Mouse (Mus musculus) heart, postnatal 0 days (tissue): ENCODE data around the gene Slc39a1. TPM values are rescaled to one million over a fixed set of nuclear protein-coding genes. Genes with fewer than 3 reads are reported as not detected.

ENCODE experiments used
- ATAC-seq: fragments of 200-750 bp; cut with Nextera tagmentation; 2 replicates; pipeline ENCODE4 v1.8.0; 2017; ENCODE audit warnings: low read depth, moderate number of reproducible peaks, moderate library complexity; ENCODE audit not compliant: insufficient read depth
- DNase-seq: peaks from one replicate; pipeline ENCODE4 v3.0.0-alpha.2; 2016; ENCODE audit warnings: low spot score
- H3K27ac ChIP-seq: fragments of 300-500 bp; sonication (generic); 2 replicates; pipeline ENCODE4 v1.5.1; 2014; ENCODE audit warnings: low read depth, mild to moderate bottlenecking
- H3K27me3 ChIP-seq: fragments of 300-500 bp; sonication (generic); 2 replicates; pipeline ENCODE4 v1.6.1; 2014; ENCODE audit warnings: low read length, mixed read lengths; ENCODE audit not compliant: control insufficient read depth, insufficient read depth
- H3K36me3 ChIP-seq: fragments of 300-500 bp; sonication (generic); replicated peaks from 2 replicates; pipeline ENCODE4 v1.6.1; 2014; ENCODE audit warnings: low read length, mixed read lengths; ENCODE audit not compliant: control insufficient read depth, insufficient read depth
- H3K4me1 ChIP-seq: fragments of 300-500 bp; sonication (generic); 2 replicates; pipeline ENCODE4 v1.6.1; 2014; ENCODE audit warnings: antibody characterized with exemption; ENCODE audit not compliant: control insufficient read depth, insufficient read depth
- H3K4me2 ChIP-seq: fragments of 300-500 bp; sonication (generic); 2 replicates; pipeline ENCODE4 v1.6.1; 2014; ENCODE audit warnings: low read depth, mild to moderate bottlenecking, low read length, moderate library complexity
- H3K4me3 ChIP-seq: fragments of 300-500 bp; sonication (generic); 2 replicates; pipeline ENCODE4 v1.5.1; 2014; ENCODE audit warnings: low read depth, low read length
- H3K9ac ChIP-seq: fragments of 300-500 bp; sonication (generic); replicated peaks from 2 replicates; pipeline ENCODE4 v1.6.1; 2014; ENCODE audit warnings: low read depth, low read length, mixed read lengths
- H3K9me3 ChIP-seq: fragments of 300-500 bp; sonication (generic); replicated peaks from 2 replicates; pipeline ENCODE4 v1.6.1; 2016; ENCODE audit warnings: low read length; ENCODE audit not compliant: control insufficient read depth
- CTCF ChIP-seq: IDR thresholded peaks from 2 replicates; pipeline ENCODE4 v1.5.1; 2016; ENCODE audit warnings: antibody characterized with exemption, control low read depth, low read depth
- EP300 ChIP-seq: IDR thresholded peaks from 2 replicates; pipeline ENCODE4 v1.6.1; 2016; ENCODE audit warnings: antibody characterized with exemption, low read depth
- WGBS: fragments of 180-500 bp; shearing (Covaris S2); extraction: QIAGEN DNeasy Blood & Tissue Kit; methylation state at CpG from one replicate; pipeline ENCODE4 v1.1.7; 2014; 5-methylcytosine and 5-hydroxymethylcytosine counted together
- polyA plus RNA-seq: library from polyadenylated mRNA; unstranded; fragments of >200 nt; fragmentation: Nextera tagmentation; extraction: Ambion mirVana; gene quantifications from 2 replicates; pipeline ENCODE4 v1.2.1, GENCODE M21; 2015
- total RNA-seq: library from RNA; depleted of rRNA; stranded (reverse); fragments of >200 nt; gene quantifications from 2 replicates; pipeline ENCODE4 v1.2.3, GENCODE M21; 2014; ENCODE audit warnings: low replicate concordance

Slc39a1 gene
- total and polyA plus RNA-seq, 2 experiments from 2014 or later: 95.5 to 158 TPM

DNA sequence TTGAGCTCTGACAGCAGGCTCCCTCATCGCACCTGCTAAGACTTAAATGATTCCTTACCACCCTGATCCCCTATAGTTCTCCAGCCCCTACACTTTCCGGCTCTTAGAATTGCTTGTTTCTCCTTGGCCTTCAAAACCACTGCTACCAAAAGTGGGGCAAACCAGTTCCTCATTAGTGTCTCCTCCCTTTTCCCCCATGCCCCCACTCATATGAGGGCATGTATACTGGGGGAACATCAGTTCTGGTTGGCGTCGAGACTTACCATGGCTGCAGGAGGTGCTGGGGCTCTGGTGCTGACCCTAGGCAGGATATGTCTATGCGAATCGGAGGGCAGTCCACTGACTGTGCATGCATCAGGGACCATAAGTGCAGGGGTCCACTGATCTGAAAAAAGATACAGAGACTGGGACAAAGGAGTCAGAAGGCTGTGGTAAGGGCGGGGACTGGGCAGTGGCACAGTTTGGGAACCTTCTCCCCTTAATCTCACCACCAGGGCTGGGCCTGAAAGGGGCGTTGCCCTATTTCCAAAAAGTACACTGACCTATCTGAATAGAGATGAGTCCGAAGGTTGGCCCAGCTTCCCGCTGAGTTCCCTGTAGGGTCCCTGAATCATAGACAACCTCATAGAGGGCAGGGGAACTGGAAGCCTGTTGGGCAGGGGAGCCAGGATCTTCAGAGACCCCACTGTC lies 6.2 kb upstream of the Slc39a1 start:
- WGBS: 87% methylated on average over 10 of the region's 10 CpGs
- Histone ChIP-seq H3K4me3 (no peak overlapping the region), H3K36me3 (0 out of 2 replicates have a peak, but pooled peaks cover 3% of the 10 kb centered on the region), H3K9ac (no peak overlapping the region), H3K9me3 (no peaks in the 10 kb centered on the region), H3K4me1 (peaks cover 8% of the 10 kb centered on the region; the same call in 1 of the 2 replicates), H3K4me2 (no peak overlapping the region), H3K27ac (no peak overlapping the region), H3K27me3 (no peaks in the 10 kb centered on the region)
- ATAC-seq: no peak
- no peak for DNase-seq
- TF ChIP-seq EP300 (no peak), CTCF (no peak)

DNA sequence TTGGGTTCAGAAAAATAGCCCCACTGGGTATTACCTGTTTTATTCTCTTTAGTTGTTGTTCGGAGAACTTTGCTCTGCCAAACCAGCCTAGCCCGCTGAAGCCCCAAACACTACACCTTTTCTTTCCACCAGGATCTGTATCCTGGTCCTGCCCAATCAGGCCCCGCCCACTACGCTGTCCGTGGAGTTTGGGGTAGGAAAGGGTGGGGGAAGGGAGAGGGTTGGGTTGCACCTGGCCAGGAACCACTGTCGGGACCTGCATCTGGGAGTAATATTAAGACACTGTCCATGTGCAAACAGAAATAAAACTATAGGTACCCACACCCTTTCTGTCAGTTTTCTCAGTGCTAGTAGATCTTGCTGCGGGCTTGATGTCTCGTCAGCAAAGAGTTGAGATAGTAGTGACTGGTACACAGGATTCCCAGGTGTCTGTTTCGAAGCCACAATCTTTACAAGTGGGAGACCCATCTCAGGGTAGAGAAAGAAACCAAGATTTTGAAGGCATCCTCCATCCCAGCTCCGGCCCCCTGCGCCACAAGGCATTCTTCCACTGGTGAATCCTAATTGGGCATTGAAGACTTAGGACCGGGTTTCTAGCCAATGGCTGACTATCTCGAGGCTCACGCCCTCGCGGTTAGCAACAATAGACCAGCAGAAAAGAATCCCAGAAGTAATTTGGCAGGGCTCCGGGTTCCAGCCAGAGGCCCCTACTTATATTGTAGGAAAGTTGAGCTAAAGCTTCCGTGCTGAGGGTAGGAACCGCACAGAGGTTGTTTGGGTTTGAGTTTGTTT lies 4.8 kb upstream of the Slc39a1 start, which contains the start of gene Creb3l4:
Gene Creb3l4 (minus strand): TSS at position 529 of the 792 bp plus-strand sequence.
- no peak within 1 kb of the TSS; the same call in 1 of the 2 replicates for H3K27ac ChIP-seq
- peak within 1 kb of the TSS; percentile 22; the same call in 1 of the 2 replicates for H3K9ac ChIP-seq
- H3K4me3 ChIP-seq: peak within 1 kb of the TSS; percentile 42
- WGBS: 7% methylated on average over 19 of the region's 19 CpGs
- no peaks in the 10 kb centered on the region for H3K27me3 ChIP-seq
- no peaks in the 10 kb centered on the region for H3K9me3 ChIP-seq
- no peaks in the 10 kb centered on the region for H3K36me3 ChIP-seq
- peaks cover 8% of the 10 kb centered on the region; the same call in 1 of the 2 replicates for H3K4me1 ChIP-seq
- H3K4me2 ChIP-seq: peak within 1 kb of the TSS; percentile 66
- TF ChIP-seq EP300: no peak
- TF ChIP-seq CTCF: no peak
- ATAC-seq (peak; percentile 54), DNase-seq (peak; percentile 76)

DNA sequence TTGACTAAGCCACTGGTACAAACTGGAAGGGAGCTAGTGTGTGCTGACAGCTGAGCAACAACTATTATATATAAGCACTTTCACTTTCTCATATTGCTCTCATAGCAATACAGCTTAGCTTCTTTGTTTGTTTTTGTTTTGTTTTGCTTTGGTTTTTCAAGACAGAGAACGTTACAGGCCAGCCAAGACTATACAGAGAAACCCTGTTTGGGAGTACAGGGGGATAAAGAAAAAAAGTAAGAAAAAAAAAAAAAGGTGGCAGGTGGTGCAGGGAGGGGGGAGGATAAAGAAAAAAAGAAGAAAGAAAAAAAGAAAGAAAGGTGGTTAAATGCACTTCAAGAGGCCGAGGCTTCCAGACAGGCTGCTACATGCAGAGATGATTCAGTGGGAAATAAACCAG lies 2.6 kb upstream of the Slc39a1 start:
- H3K27ac ChIP-seq: no peak overlapping the region
- peaks cover 6% of the 10 kb centered on the region for H3K36me3 ChIP-seq
- H3K9ac ChIP-seq: no peak overlapping the region
- DNase-seq: no peak
- H3K4me2 ChIP-seq: no peak overlapping the region
- TF ChIP-seq EP300 (no peak), CTCF (no peak)
- no peaks in the 10 kb centered on the region for H3K9me3 ChIP-seq
- peaks cover 8% of the 10 kb centered on the region; the same call in 1 of the 2 replicates for H3K4me1 ChIP-seq
- no peak overlapping the region for H3K4me3 ChIP-seq
- no peak for ATAC-seq
- 66% methylated on average over 2 of the region's 2 CpGs for WGBS
- H3K27me3 ChIP-seq: no peaks in the 10 kb centered on the region

DNA sequence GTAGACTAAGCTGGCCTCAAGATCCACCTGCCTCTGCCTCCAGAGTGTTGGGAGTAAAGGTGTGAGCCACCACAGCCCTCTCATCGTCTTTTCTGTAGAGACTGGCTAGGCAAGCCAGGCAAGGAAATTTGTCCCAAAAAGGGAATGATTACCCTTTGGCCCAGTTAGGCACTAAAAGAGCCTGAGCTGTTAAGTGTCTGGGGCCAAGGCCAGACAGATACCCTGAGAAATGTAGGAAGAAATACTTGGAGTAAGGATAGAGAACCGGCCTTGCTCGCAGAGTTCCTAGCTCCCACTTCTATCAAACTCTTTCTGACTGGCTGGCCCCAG lies 377 bp upstream of the Slc39a1 start:
- Histone ChIP-seq H3K9ac (peak overlapping the region; percentile 74), H3K4me1 (peaks cover 6% of the 10 kb centered on the region; the same call in 1 of the 2 replicates), H3K36me3 (peaks cover 20% of the 10 kb centered on the region), H3K4me3 (peak overlapping the region; percentile 66), H3K27ac (peak overlapping the region; percentile 95), H3K9me3 (no peaks in the 10 kb centered on the region), H3K27me3 (no peaks in the 10 kb centered on the region), H3K4me2 (peak overlapping the region; percentile 71)
- ATAC-seq (no peak), DNase-seq (no peak)
- WGBS: 1% methylated on average over 3 of the region's 3 CpGs
- TF ChIP-seq CTCF: no peak
- TF ChIP-seq EP300: no peak

DNA sequence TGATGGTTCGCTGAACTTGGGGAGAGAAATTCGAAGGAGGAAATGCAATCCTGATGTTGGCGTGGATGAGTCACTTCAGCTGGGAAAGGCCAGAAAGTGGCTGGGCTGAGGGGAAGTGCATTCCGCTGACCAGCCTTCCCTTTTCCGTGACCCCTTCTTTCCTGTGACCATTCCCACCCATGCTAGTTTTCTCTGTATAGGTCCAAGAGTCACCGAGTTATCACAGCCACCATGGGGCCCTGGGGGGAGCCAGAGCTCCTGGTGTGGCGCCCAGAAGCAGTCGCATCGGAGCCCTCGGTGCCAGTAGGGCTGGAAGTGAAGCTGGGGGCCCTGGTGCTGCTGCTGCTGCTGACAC lies 751 bp downstream of the Slc39a1 start:
- TF ChIP-seq EP300: peak; percentile 36; the same call in 1 of the 2 replicates
- no peak for TF ChIP-seq CTCF

More for the DNA sequence above, 751 bp downstream of the Slc39a1 start:
- ATAC-seq (peak; percentile 31), DNase-seq (peak; percentile 73)
- Histone ChIP-seq H3K4me3 (peak overlapping the region; percentile 66), H3K27ac (peak overlapping the region; percentile 95), H3K4me2 (peak overlapping the region; percentile 71), H3K9me3 (no peaks in the 10 kb centered on the region), H3K27me3 (no peaks in the 10 kb centered on the region), H3K4me1 (no peaks in the 10 kb centered on the region), H3K36me3 (peaks cover 20% of the 10 kb centered on the region), H3K9ac (peak overlapping the region; percentile 74)
- WGBS: under 1% methylated on average over 10 of the region's 10 CpGs
